In the genomic region with DNA sequence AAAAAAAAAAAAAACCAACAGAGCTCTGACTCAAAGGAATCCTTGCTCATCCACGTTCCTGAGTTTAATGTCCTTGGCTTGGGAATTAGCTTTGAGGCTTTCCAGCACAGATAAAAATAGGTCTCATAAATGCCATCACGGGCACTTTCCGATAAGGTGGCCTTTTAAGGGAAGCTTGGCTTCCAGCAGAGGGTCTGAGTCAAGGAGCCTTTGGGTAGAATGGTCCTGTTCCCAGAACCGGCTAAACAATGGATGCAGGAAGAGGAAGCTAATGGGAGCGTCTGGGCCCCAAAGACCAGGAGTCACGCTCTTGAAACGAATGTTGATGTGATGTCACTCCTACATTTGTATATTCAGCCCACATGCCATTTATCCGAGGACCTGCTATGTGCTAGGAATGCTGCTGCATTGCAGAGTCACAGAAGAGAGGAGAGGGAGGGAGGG, we compare ENCODE assay signal across 10 mouse cellular contexts. TPM values are rescaled to one million over a fixed set of nuclear protein-coding genes. Genes with fewer than 3 reads are reported as not detected.
DNase-seq lines count a peak whose midpoint lies in the region; ATAC-seq and TF ChIP-seq lines count a peak whose summit lies in the region.
"Had no signal": no experiment of that assay in that cellular context is flagged by ENCODE, and none has a peak within 500 bp of the region (broad histone marks: within the 10 kb centered on the region; RNA-seq: fewer than 3 reads in every experiment).

No protein-coding gene starts in this region.

- TF ChIP-seq POLR2A in CH12.LX (IDR thresholded peaks at IDR 0.05; ENCODE audit: low read depth, low read length): no peak

- DNase-seq in gastrocnemius, postnatal 25 days: peak; percentile 38
- no peak for DNase-seq in gastrocnemius, adult 8-10 months (ENCODE audit: low spot score in 2 of 2)
- DNase-seq in CH12.LX (ENCODE audit: extremely low read depth): no peak
- peak; percentile 61 for DNase-seq in adrenal gland, postnatal 10 days
- no peak for DNase-seq in right cerebral cortex, postnatal 14 days
- DNase-seq in natural killer cell, adult 2 months (ENCODE audit: low spot score in 2 of 2): no peak
- no peak for DNase-seq in urinary bladder, postnatal 4 days (ENCODE audit: low spot score in 2 of 2)
- DNase-seq: gastrocnemius, postnatal 10 days had no signal

- H3K27me3 ChIP-seq in CH12.LX (replicated peaks): peaks cover 46% of the 10 kb centered on the region
- H3K27me3 ChIP-seq in heart, embryonic 14.5 days (ENCODE audit: control insufficient read depth, insufficient read depth, low read length): no peaks in the 10 kb centered on the region

- H3K9me3 ChIP-seq in CH12.LX (replicated peaks; ENCODE audit: low read length): no peaks in the 10 kb centered on the region
- no peaks in the 10 kb centered on the region for H3K9me3 ChIP-seq in heart, embryonic 14.5 days (ENCODE audit: control insufficient read depth, low read length)

- H3K36me3 ChIP-seq in CH12.LX (replicated peaks in 1 of 2; ENCODE audit: control insufficient read depth in 1 of 2, insufficient read depth in 1 of 2, low read length in 1 of 2): no peaks in the 10 kb centered on the region
- no peaks in the 10 kb centered on the region for H3K36me3 ChIP-seq in heart, embryonic 14.5 days (ENCODE audit: control insufficient read depth, insufficient read depth, low read length)

- in situ Hi-C loops in CH12.LX (cut with MboI; ENCODE audit: low pct_ligation_motif_present, low pct_unique_long_range_greater_than_20kb, low sequenced_read_pairs): no loop called here

- dilution Hi-C loops in CH12.LX (cut with MboI; ENCODE audit: extremely low pct_ligation_motif_present, extremely low pct_unique_long_range_greater_than_20kb, low sequenced_read_pairs): no loop called here

- peaks cover 6 to 8% of the 10 kb centered on the region in 2 experiments for H3K4me1 ChIP-seq in CH12.LX (ENCODE audit: control insufficient read depth in 1 of 2, insufficient read depth in 2 of 2)
- peaks cover 19 to 21% of the 10 kb centered on the region in 2 experiments for H3K4me1 ChIP-seq in heart, embryonic 14.5 days (ENCODE audit: control insufficient read depth in 2 of 2, insufficient read depth in 2 of 2, low read length in 2 of 2)

- no peak for TF ChIP-seq RAD21 in CH12.LX (IDR thresholded peaks at IDR 0.05; ENCODE audit: low read depth, low read length)

- TF ChIP-seq EP300 in CH12.LX (IDR thresholded peaks at IDR 0.05; ENCODE audit: low read length): no peak

- no peak overlapping the region for H3K9ac ChIP-seq in CH12.LX (ENCODE audit: insufficient read depth, low read depth)
- 0 out of 2 replicates have a peak overlapping the region, but pooled peaks have one; percentile 27 for H3K9ac ChIP-seq in heart, embryonic 14.5 days (ENCODE audit: low read length)

- H3K4me3 ChIP-seq in CH12.LX (replicated peaks in 1 of 3; ENCODE audit: low read depth in 2 of 3, low read length in 2 of 3, poor library complexity in 1 of 3): no peak overlapping the region
- no peak overlapping the region for H3K4me3 ChIP-seq in heart, embryonic 14.5 days (ENCODE audit: control insufficient read depth in 1 of 2, insufficient read depth in 1 of 2, low read depth in 1 of 2, low read length in 2 of 2)

- TF ChIP-seq CTCF in CH12.LX (conservative IDR thresholded peaks at IDR 0.05 in 1 of 2, IDR thresholded peaks at IDR 0.05 in 1 of 2; ENCODE audit: low read depth in 2 of 2, low read length in 2 of 2): no peak

- H3K27ac ChIP-seq in CH12.LX (ENCODE audit: insufficient read depth, low read depth): no peak overlapping the region
- H3K27ac ChIP-seq in heart, embryonic 14.5 days (replicated peaks in 1 of 2; ENCODE audit: control insufficient read depth in 1 of 2, insufficient read depth in 1 of 2, low read depth in 2 of 2, low read length in 2 of 2): peak overlapping the region; percentile 78 to 82
- H3K27ac ChIP-seq: macrophage had no signal

- no peak overlapping the region for H3K4me2 ChIP-seq in CH12.LX (ENCODE audit: insufficient read depth, low read depth, poor library complexity, severe bottlenecking)
- peak overlapping the region; percentile 45 for H3K4me2 ChIP-seq in heart, embryonic 14.5 days (ENCODE audit: low read length)

- ATAC-seq in heart, embryonic 14.5 days (ENCODE audit: insufficient number of reproducible peaks, insufficient read depth, low FRiP score, low read depth): peak; percentile 66

- H3K79me2 ChIP-seq in CH12.LX (replicated peaks; ENCODE audit: control insufficient read depth, extremely low read depth, insufficient read depth, poor library complexity, severe bottlenecking): no peaks in the 10 kb centered on the region

- 3% methylated on average over 8 of the region's 8 CpGs for WGBS in heart, embryonic 14.5 days

TF ChIP-seq in CH12.LX, 34 proteins besides CTCF, POLR2A, EP300 and RAD21:
- TF ChIP-seq BHLHE40 (IDR thresholded peaks at IDR 0.05; ENCODE audit: low read depth, low read length) (no peak), NELFE (IDR thresholded peaks at IDR 0.05; ENCODE audit: low read depth, low read length) (no peak), ZNF384 (IDR thresholded peaks at IDR 0.05; ENCODE audit: low read depth, low read length) (peak; percentile 34; the same call in 1 of the 2 replicates)

RNA-seq across cellular contexts. Expression of gene Spop, which starts 11.2 kb away (rescaled TPM):
- 100 to 1,000 TPM; 176 to 216 TPM for total RNA-seq in gastrocnemius, postnatal 25 days (2021)
- 100 to 1,000 TPM; 183 to 223 (median 204) TPM for total RNA-seq in gastrocnemius, adult 8-10 months (2022)
- total RNA-seq in CH12.LX (2012; rRNA removed) (42.7 and 45.7 TPM in 2 replicates), CH12.LX (2014; rRNA removed) (51.9 and 60.6 TPM in 2 replicates)
- 91.8 and 103 TPM in 2 replicates for polyA plus RNA-seq in CH12.LX (2012; ENCODE audit: insufficient read length, low read depth)
- 100 to 1,000 TPM; 104 to 121 TPM for total RNA-seq in adrenal gland, postnatal 10 days (2021)
- polyA plus RNA-seq in heart, embryonic 14.5 days (2014; fragmentation: Nextera tagmentation; extraction: Ambion mirVana): 81.6 and 89.6 TPM in 2 replicates

RNA-seq across cellular contexts. Expression of gene Slc35b1, which starts 18.2 kb away (rescaled TPM):
- 10 to 100 TPM; 38.8 to 40.7 TPM for total RNA-seq in gastrocnemius, postnatal 25 days (2021)
- 10 to 100 TPM; 49.1 to 55.1 (median 51.9) TPM for total RNA-seq in gastrocnemius, adult 8-10 months (2022)
- total RNA-seq in CH12.LX (2012; rRNA removed) (47.0 and 74.9 TPM in 2 replicates), CH12.LX (2014; rRNA removed) (75.1 and 76.4 TPM in 2 replicates)
- polyA plus RNA-seq in CH12.LX (2012; ENCODE audit: insufficient read length, low read depth): 119 and 125 TPM in 2 replicates
- 10 to 100 TPM; 48.8 to 53.9 TPM for total RNA-seq in adrenal gland, postnatal 10 days (2021)
- 74.6 and 75.4 TPM in 2 replicates for polyA plus RNA-seq in heart, embryonic 14.5 days (2014; fragmentation: Nextera tagmentation; extraction: Ambion mirVana)

Comparison
In these comparisons a context has a peak if more than half of its experiments do, and no peak if none do; other contexts are left out.
1. DNase-seq: peak in gastrocnemius, postnatal 25 days (single experiment) and adrenal gland, postnatal 10 days (single experiment); none in gastrocnemius, adult 8-10 months (0 of 2), CH12.LX (single experiment), right cerebral cortex, postnatal 14 days (single experiment), natural killer cell, adult 2 months (0 of 2) and urinary bladder, postnatal 4 days (0 of 2).